Mouse (Mus musculus) colon, adult 2 months (tissue): ENCODE results near the gene Morc4. TPM values are rescaled to one million over a fixed set of nuclear protein-coding genes. Genes with fewer than 3 reads are reported as not detected.

Source experiments
- polyA plus RNA-seq: library from polyadenylated mRNA; depleted of rRNA; stranded (reverse); fragments of >200 nt; gene quantifications from 2 replicates; pipeline ENCODE4 v1.2.3, GENCODE M21; 2012; rRNA removed

Morc4 gene
- 2.1 and 2.7 TPM in 2 replicates for polyA plus RNA-seq

DNA sequence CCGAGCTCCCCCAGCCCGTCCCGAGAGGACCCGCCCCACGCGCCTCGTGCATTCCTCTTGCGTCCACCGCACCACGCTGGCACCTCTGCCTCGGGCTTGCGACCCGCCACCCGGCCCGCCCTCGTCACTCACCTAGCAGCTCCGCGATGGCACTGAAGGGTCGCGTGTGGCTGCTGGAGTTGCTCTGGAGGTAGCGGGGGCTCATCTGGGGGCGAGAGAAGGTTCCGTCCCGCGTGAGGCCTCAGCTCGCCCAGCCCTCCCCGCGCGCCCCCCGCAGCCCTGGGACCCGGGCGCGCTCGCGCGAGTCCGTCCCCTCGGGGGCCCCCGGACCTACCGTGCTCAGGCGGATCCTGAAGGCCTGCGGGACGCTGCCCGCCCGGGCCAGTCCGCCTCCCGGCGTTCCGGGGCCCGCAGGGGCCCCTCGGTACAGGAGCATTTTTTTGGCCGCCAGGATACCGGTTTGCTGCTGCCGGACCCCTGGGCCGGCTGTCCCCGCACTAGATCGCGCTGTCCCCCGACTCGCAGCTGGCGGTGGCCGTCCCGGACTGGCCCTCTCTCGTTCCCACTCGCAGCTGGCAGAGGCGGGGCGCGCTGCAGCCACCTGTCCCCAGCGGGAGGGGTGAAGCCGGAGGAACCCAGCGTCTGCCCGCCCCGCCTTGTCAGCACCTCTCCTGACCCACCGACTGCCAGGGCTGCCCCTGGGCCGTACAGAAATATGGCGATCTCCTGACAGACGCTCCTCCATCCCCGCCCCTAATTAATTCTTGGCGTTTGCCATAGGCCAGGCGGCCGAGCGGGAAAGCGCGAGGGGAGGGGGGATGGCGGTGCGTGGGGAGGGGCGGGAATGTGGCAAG is at the start of gene Morc4:
Gene Morc4, minus strand, starts transcription at position 740 of the 854 bp plus-strand sequence.

DNA sequence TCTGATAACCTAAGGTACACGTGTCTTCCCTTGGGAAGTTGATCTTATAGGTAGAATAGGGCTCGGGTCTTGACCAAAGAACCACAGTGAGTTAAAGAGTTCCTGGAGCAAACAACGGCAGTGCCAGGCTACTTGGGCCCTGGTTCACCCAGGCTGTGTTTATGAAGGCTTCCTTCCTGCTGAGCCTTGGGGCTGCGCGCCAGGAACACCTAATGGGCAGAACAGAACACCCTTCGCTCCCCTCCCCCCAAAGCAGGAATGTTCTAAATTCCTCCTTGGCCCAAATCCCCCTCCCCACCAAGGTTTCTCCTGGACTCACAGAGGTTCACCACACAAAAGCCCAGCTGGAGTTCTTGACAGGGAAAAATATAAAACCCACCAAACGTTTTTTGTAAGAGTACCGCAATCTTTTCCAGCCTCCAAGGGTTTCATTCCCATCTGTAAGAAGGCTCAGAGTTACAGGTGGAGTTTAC is 71.0 kb downstream of the Morc4 start, which contains the start of gene Cldn2:
Gene Cldn2, plus strand, starts transcription at position 423 of the 473 bp plus-strand sequence.

DNA sequence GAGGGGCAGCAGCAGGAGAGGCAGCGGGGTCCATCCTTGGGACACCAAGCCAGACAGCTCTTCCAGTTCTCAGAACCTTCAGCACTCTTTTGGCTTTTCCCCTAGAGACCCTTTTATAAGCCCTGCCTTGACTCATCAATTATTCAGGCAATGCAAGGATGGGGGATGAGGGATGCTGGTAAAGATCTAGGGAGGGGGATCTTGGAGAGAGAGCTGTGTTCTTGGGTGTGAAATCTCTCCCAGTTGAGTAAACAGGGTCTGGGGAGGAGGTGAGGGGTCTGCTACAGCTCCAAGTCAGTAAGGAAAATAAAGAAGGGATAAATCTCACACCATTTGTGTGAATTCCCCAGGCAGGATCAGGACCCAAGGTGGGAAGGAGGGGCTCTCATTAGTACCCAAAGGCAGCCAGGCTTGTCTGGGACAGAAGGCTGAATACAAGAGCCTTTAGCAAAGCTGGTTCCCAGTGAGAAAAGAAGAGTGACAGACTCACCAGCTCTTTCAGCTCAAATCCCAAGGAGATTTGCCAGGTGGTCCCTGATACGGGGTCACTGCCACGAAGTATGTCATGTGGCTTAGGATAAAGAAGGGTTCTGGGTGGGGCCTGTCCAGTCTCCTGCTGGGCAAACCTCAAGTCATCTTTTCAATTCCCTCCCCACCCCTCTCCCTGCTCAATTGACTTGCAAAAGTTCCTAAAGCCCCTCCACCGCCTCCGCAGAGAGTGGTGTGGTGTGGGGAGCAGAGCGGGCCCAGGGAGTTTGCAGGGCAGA is 89.0 kb downstream of the Morc4 start, which contains the start of gene Ripply1:
Gene Ripply1, minus strand, starts transcription at position 76 of the 767 bp plus-strand sequence.

Other genes starting within 250 kb of the Morc4 start
- gene Tbc1d8b, start 186.7 kb downstream of the Morc4 start, polyA plus RNA-seq: 0.87 and 0.88 TPM in 2 replicates
- gene Gm15013, start 157.2 kb downstream of the Morc4 start, polyA plus RNA-seq: not detected in 2 replicates
- 0.45 and 1.0 TPM in 2 replicates for gene Ripply1, start 89.3 kb downstream of the Morc4 start, polyA plus RNA-seq
- 44.9 and 52.0 TPM in 2 replicates for gene Cldn2, start 70.8 kb downstream of the Morc4 start, polyA plus RNA-seq
- 0.09 and 0.21 TPM in 2 replicates for gene Rbm41, start 126.9 kb upstream of the Morc4 start, polyA plus RNA-seq
- gene Nup62cl, start 191.0 kb upstream of the Morc4 start, polyA plus RNA-seq: 0.38 TPM in 1 of 2 replicates, not detected in the other
- not detected in 2 replicates for gene Pih1h3b, start 191.2 kb upstream of the Morc4 start, polyA plus RNA-seq